Mouse (Mus musculus) hindlimb bud, embryonic 11.5 days (tissue): ENCODE measurements around the gene Pip4k2c.

Experiments used
- DNase-seq: peaks from one replicate; pipeline ENCODE4 v3.0.0-alpha.2; 2012; ENCODE audit warnings: low read depth, low spot score; ENCODE audit errors: extremely low spot score

The Pip4k2c gene

GRCm38 (mm10) chr10:127189116-127189650 is 22.2 kb downstream of the Pip4k2c start:
- DNase-seq, result no peak

DNA sequence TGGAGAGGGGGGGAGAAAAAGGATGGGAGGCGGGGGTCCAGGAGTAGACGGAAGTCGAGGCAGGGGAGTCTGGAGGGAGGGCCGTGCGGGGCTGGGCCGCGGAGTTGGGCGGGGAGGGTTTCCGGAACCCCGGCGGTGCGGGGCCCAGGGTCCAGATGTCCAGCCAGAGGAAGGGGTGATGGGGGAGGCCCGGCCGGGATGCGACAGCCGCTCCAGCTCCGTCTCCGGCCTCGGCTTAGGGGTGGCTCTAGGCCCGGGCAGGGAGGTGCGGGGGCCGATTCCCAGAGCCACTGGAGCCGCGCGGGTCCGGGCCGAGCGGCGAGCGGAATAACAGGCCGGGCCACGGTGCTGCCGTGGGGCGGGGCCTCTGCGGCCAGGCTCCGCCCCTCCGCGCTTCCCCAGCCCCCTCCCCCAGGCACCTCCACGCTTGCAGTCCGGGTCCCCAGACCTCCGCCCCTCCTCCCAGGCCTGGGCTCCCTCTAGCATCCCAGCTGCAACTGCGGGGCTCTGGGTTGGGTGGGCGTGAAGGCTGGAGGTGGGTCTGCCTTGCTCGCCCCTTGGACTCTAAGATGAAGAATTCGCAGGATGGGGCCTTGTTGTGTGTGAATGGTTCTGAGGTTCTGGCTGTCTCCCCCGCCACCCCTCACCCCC is 22.8 kb downstream of the Pip4k2c start:
- DNase-seq, result no peak

GRCm38 (mm10) chr10:127188079-127188453 is 23.3 kb downstream of the Pip4k2c start:
- no peak for DNase-seq

GRCm38 (mm10) chr10:127187371-127188078 is 23.9 kb downstream of the Pip4k2c start:
- no peak for DNase-seq

DNA sequence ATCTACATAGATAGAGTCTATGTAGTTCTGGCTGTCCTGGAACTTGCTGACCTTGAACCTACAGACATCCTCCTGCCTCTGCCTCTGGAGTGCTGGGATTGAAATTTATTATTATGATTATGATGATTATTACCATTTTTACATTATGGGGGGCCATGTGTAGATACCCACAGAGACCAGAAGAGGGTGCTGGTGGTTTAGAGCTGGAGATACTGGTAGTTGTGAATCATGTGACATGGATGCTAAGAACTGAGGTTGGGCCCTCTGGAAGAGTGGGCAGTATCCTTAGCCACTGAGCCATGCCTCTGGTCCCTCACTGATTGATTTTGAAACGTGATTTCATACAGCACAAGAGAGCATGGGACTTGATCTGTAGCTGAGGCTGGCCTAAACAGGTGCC is 24.9 kb downstream of the Pip4k2c start:
- DNase-seq, result no peak

DNA sequence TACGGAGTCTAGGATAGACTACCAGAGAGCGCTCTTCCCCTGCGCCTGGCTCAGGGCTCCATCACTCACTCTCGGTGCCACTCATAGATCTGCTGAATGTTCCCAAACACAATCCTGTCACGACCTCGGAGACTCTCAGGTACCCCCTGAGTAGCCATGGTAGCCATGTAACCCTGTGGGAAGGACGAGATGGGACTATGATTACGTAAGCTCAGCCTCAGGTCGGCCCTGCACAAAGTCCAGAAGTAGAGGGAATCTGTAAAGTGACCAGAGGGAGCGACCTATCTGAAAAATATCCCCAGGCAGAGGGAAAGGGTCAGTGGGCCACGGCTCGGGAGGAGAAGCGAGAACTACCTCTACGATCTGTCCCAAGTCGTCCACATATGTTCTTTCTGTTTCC is 25.9 kb downstream of the Pip4k2c start:
- no peak for DNase-seq

DNA sequence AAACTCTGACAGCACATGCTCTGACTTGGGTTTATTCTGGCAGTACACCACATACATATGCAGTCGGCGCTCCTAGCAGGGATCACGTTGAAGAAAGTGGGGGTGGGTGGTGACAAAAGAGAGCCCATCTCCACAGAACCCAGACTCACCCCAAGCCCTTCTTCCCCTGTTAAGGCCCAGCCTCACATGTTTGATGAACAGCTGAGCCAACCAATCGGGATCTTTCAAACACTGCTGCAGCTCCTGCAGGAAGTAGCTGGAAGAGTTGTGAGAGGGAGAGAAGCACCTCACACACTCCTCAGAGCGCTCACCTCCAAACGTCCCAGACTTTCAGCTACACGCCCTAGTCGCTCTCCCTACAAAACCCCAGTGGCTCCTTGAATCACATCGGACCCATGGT is 26.3 kb downstream of the Pip4k2c start:
- DNase-seq, result no peak

GRCm38 (mm10) chr10:127183759-127184158 is 27.6 kb downstream of the Pip4k2c start:
- DNase-seq, result no peak

- no peak for DNase-seq
Measured at GRCm38 (mm10) chr10:127182624-127183023, 28.8 kb downstream of the Pip4k2c start.

DNA sequence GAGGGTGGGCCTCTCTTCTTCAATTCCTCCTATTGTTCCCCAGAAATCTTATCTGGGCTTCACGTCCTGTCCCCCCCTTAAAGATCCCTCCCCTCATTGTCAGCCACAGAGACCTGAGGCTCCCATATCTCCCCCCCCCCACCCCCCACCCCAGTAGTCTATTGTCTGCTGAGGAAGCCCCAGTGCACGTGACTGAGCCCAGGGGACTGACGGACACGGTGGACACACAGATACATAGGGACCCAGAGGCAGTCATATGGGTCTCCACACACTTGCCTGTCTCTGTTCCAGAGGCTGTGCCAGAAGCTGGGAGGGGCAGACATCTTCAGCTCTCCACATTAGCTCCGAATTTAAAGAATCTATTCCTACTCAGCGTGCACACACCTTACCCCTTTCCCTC is 29.8 kb downstream of the Pip4k2c start:
- no peak for DNase-seq

DNA sequence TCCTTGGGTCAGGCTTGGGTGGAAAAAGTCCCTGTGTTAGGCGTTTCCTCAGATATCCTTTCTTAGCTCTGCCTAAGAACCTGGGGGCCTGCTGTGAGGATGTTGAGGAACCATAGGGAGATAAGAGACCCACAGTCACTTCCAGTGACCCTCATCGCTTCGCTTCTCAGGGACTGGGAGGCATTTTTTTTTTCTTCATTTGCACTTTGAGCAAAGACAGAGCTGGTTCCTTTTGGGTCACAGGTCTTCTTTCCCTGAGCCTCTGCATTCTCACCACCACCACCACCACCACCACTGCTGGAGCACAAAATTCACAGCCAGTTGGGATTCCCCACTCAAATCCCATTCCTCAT is 30.7 kb downstream of the Pip4k2c start:
- no peak for DNase-seq

- no peak for DNase-seq
Measured at GRCm38 (mm10) chr10:127179871-127180694, 31.3 kb downstream of the Pip4k2c start, which contains the start of gene Slc26a10. TSS of gene Slc26a10 (minus strand) at chr10:127180645.

DNA sequence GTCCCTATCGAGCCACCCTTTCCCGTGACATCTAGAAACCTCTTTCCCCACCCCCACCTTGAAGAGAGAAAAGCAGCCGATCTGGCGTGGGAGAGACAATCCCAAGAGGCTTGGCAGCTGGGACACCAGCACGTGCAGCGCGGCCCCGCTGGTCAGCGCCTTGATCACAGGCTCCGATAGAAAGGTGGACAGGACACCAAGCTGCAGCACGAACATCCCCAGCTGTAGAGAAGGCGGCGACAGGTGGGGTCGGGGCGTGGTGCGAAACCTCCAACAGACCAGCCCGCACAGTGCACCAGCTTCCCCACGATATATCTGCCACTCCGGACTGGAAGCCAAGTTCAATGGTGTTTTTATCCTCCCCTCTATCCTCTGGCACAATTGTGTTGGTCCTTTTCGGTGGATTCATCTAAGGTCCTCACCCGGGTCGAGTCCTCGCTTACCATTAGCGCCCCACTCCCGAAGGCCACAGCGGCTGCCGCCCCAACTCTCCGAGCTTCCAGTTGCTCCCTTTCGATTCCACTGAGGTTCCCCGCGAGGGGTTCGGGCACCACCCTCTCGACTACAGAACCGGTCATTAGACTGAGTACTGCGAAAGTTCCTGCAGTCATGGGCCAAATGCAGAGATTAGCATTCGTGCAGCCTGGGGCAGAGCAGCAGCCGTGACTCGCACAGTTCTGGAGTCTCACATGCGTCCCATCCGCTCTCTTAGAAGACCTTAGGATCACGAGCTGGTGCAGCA is 32.9 kb downstream of the Pip4k2c start:
- no peak for DNase-seq

- DNase-seq, result peak; percentile 87
Measured at GRCm38 (mm10) chr10:127177719-127178118, 33.7 kb downstream of the Pip4k2c start.

GRCm38 (mm10) chr10:127177235-127177634 is 34.1 kb downstream of the Pip4k2c start:
- DNase-seq, result no peak

DNA sequence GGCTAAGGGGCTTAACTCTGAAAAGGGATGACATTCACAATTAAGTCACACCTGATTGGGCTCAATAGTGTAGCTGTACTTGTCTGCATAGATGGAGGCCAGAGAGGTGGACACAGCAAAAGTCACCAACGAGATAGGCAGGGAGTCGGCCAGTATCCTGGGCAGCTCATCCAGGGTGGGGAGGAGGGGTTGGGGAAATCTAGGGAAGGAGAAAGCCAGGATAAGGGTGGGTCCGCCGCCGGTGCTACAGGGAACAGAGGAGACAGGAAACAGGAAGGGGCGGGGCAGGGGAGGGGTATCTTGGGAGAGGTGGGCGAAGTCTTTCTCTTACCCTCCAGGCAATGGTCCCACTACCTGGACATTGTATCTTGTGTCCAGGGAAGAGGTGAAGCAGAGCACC is 34.6 kb downstream of the Pip4k2c start:
- no peak for DNase-seq

- DNase-seq, result no peak
Measured at GRCm38 (mm10) chr10:127176228-127176627, 35.2 kb downstream of the Pip4k2c start.

GRCm38 (mm10) chr10:127174170-127174569 is 37.2 kb downstream of the Pip4k2c start:
- no peak for DNase-seq

DNA sequence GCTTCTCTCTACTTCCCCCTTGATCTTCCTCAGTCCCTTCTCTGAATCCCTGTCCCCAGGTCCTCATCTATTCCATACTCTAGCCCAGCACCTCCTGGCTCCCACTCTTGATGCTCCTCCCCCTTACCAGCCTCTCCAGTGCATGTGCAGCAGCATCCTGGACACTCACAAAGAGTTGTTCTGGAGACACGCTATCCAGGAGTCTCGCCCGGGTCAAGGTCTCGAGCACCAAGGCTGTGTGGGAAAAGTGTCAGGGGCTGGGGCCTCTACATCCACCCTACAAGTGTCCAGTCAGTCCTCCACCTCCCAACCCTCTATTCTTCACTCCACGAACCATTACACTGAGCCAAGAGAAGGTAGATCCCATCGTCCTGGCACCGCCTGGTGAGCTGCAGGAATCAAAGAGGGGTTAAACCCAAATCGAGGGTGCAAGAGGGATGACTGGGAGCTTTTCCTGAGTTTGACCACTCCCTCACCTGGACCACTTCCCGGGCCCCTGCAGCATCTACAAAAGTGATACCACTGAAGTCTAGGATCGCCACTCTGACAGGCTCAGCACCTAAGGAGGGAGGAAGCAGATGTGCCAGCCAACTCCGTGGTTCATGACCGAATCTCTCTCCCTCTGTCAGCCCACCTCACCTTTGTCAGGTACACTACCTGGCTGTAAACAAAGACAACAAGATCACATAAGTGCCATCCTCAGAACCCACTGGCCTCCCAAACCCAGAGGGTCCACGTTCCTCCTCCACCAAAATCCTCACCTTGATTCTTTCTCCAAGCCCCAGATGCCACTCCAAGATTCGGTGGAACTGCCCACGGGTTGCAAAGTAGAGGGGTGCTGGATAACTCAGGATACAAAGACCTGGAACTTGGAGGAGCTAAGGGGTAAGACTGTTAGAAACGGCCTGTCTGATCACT is 38.0 kb downstream of the Pip4k2c start:
- no peak for DNase-seq

DNA sequence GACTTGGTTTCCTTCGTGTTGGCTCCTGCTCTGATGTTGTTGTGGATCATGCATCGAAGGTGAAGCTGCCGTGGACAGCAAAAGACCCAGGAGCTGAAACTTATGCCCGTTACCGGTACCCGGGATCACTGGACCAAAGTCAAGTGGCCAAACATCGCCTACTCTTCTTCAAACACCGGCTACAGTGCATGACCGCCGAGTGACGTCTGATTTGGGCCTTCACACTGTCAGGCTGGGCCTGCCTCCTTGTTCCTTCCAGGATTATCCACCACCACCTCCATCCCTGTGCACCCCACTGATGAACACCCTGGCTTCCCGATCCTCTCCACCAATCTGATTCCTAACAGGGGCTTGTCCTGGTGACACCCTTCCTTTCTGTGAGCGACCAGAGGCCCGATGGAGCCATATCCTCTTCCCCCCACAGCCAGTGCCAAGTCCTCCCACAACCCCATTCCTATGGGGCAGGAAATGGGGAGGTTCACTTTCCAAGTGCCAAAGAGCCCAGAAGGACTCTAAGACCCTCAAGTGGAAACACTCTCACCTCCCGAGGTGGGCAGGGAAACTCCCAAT is 39.7 kb downstream of the Pip4k2c start:
- no peak for DNase-seq
